Mouse (Mus musculus) heart, embryonic 11.5 days (tissue): ENCODE data around the gene Gm20388. TPM values are rescaled to one million over a fixed set of nuclear protein-coding genes. Genes with fewer than 3 reads are reported as not detected.

Experiments
- ATAC-seq: fragments of 200-750 bp; cut with Nextera tagmentation; replicated peaks from 2 replicates; pipeline ENCODE4 v1.8.0; 2017; ENCODE audit warnings: moderate library complexity; ENCODE audit not compliant: insufficient number of reproducible peaks, low FRiP score, low TSS enrichment
- H3K27ac ChIP-seq: fragments of 300-500 bp; sonication (generic); 2 replicates; pipeline ENCODE4 v1.5.1; 2014; ENCODE audit warnings: mild to moderate bottlenecking, low read depth, low read length
- H3K27me3 ChIP-seq: fragments of 300-500 bp; sonication (generic); 2 replicates; pipeline ENCODE4 v1.6.1; 2014; ENCODE audit warnings: mild to moderate bottlenecking, low read length, mixed read lengths; ENCODE audit not compliant: control insufficient read depth, insufficient read depth
- H3K36me3 ChIP-seq: fragments of 300-500 bp; sonication (generic); 2 replicates; pipeline ENCODE4 v1.6.1; 2014; ENCODE audit warnings: mild to moderate bottlenecking, low read length, moderate library complexity, mixed read lengths; ENCODE audit not compliant: control insufficient read depth, insufficient read depth
- H3K4me1 ChIP-seq: fragments of 300-500 bp; sonication (generic); 2 replicates; pipeline ENCODE4 v1.6.1; 2014; ENCODE audit warnings: low read length; ENCODE audit not compliant: control insufficient read depth, insufficient read depth
- H3K4me2 ChIP-seq: fragments of 300-500 bp; sonication (generic); 2 replicates; pipeline ENCODE4 v1.6.1; 2014; ENCODE audit warnings: mild to moderate bottlenecking, moderate library complexity
- H3K4me3 ChIP-seq: fragments of 300-500 bp; sonication (generic); 2 replicates; pipeline ENCODE4 v1.5.1; 2014; ENCODE audit warnings: low read depth, low read length
- H3K9ac ChIP-seq: fragments of 300-500 bp; sonication (generic); 2 replicates; pipeline ENCODE4 v1.6.1; 2014; ENCODE audit warnings: mild to moderate bottlenecking, low read depth, low read length, moderate library complexity
- H3K9me3 ChIP-seq: fragments of 300-500 bp; sonication (generic); replicated peaks from 2 replicates; pipeline ENCODE4 v1.6.1; 2016; ENCODE audit warnings: low read length; ENCODE audit not compliant: control insufficient read depth
- WGBS: fragments of 180-500 bp; shearing (Covaris S2); extraction: QIAGEN DNeasy Blood & Tissue Kit; methylation state at CpG from one replicate; pipeline ENCODE4 v1.1.7; 2014; ENCODE audit not compliant: insufficient replicate concordance; 5-methylcytosine and 5-hydroxymethylcytosine counted together
- polyA plus RNA-seq: library from polyadenylated mRNA; unstranded; fragments of >200 nt; fragmentation: Nextera tagmentation; extraction: Ambion mirVana; gene quantifications from 2 replicates; pipeline ENCODE4 v1.2.1, GENCODE M21; 2014

Gene Gm20388
- polyA plus RNA-seq, 1 experiment from 2014 or later = 6.4 TPM

GRCm38 (mm10) chr8:124146286-124146685, 4235.6 kb downstream of the Gm20388 start:
- H3K4me3 ChIP-seq = no peak overlapping the region
- no peak for ATAC-seq
- WGBS = 78% methylated on average over 5 of the region's 5 CpGs
- no peaks in the 10 kb centered on the region for H3K36me3 ChIP-seq
- no peak overlapping the region for H3K4me2 ChIP-seq
- H3K27me3 ChIP-seq = no peaks in the 10 kb centered on the region; the same call in 1 of the 2 replicates
- no peaks in the 10 kb centered on the region for H3K9me3 ChIP-seq
- no peak overlapping the region for H3K27ac ChIP-seq
- peaks cover 8% of the 10 kb centered on the region; the same call in 1 of the 2 replicates for H3K4me1 ChIP-seq
- no peak overlapping the region for H3K9ac ChIP-seq

DNA sequence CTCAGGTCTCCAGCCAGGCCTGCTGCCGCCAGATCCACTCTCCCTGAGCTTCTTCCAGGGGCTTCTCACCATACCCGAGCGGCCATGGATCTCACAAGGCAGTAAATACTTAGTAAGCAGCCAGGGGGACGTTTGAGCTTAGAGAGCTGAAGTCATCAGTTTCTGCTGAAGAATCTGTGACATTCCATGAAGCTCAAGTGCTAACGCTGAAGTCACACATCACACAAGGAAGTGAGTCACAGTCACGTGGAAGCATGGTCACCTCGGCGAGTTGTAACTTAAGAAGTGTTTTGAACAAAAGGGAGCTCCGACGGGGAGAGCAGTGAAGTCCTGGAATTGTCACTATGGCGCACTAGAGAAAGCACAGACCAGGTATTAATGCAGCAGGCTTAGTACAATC, 4239.4 kb downstream of the Gm20388 start:
- Histone ChIP-seq H3K9ac (no peak overlapping the region), H3K36me3 (no peaks in the 10 kb centered on the region), H3K9me3 (no peaks in the 10 kb centered on the region), H3K27ac (no peak overlapping the region), H3K4me1 (peaks cover 2% of the 10 kb centered on the region; the same call in 1 of the 2 replicates), H3K4me3 (no peak overlapping the region), H3K27me3 (no peaks in the 10 kb centered on the region), H3K4me2 (no peak overlapping the region)
- no peak for ATAC-seq
- 64% methylated on average over 11 of the region's 11 CpGs for WGBS

- 72% methylated on average over 5 of the region's 5 CpGs for WGBS
- Histone ChIP-seq H3K4me1 (peaks cover 2% of the 10 kb centered on the region; the same call in 1 of the 2 replicates), H3K27ac (no peak overlapping the region), H3K4me3 (no peak overlapping the region), H3K27me3 (no peaks in the 10 kb centered on the region), H3K9me3 (no peaks in the 10 kb centered on the region), H3K4me2 (no peak overlapping the region), H3K36me3 (no peaks in the 10 kb centered on the region), H3K9ac (no peak overlapping the region)
- ATAC-seq = no peak
Observed at GRCm38 (mm10) chr8:124150536-124150935, 4239.9 kb downstream of the Gm20388 start.

GRCm38 (mm10) chr8:124151881-124152280, 4241.2 kb downstream of the Gm20388 start:
- no peak overlapping the region for H3K4me3 ChIP-seq
- H3K4me1 ChIP-seq = no peaks in the 10 kb centered on the region; the same call in 1 of the 2 replicates
- no peaks in the 10 kb centered on the region for H3K9me3 ChIP-seq
- H3K4me2 ChIP-seq = no peak overlapping the region
- no peaks in the 10 kb centered on the region for H3K36me3 ChIP-seq
- H3K27ac ChIP-seq = no peak overlapping the region
- ATAC-seq = no peak
- WGBS = 85% methylated on average over 6 of the region's 6 CpGs
- no peaks in the 10 kb centered on the region for H3K27me3 ChIP-seq
- H3K9ac ChIP-seq = no peak overlapping the region

GRCm38 (mm10) chr8:124152771-124153170, 4242.1 kb downstream of the Gm20388 start:
- Histone ChIP-seq H3K36me3 (no peaks in the 10 kb centered on the region), H3K4me1 (no peaks in the 10 kb centered on the region; the same call in 1 of the 2 replicates), H3K9me3 (no peaks in the 10 kb centered on the region), H3K27me3 (no peaks in the 10 kb centered on the region), H3K4me2 (no peak overlapping the region), H3K9ac (no peak overlapping the region), H3K27ac (no peak overlapping the region), H3K4me3 (no peak overlapping the region)
- 83% methylated on average over 8 of the region's 8 CpGs for WGBS
- no peak for ATAC-seq

DNA sequence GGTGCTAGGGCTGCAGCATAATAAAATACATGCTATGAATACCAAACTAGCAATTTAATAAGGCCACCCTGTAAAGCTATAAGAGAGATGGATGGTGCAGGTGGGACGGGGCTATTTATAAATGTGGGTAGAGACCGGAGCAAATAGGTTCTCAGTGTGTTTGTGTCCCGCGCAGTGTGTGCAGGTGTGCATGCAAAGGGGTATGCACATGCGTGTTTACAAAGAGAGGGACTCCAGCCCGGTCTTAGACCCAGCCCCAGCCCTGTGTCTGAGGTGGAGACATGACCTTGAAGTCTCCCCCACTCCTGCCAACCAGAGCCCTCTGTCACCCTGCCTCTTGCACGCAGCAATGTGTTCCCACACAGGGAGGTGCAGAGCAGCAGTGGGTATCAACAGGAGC, 4245.7 kb downstream of the Gm20388 start:
- Histone ChIP-seq H3K4me2 (no peak overlapping the region), H3K36me3 (no peaks in the 10 kb centered on the region), H3K9me3 (no peaks in the 10 kb centered on the region), H3K27ac (no peak overlapping the region), H3K9ac (no peak overlapping the region), H3K4me3 (no peak overlapping the region), H3K4me1 (no peaks in the 10 kb centered on the region; the same call in 1 of the 2 replicates), H3K27me3 (no peaks in the 10 kb centered on the region)
- ATAC-seq = no peak
- 71% methylated on average over 7 of the region's 7 CpGs for WGBS

DNA sequence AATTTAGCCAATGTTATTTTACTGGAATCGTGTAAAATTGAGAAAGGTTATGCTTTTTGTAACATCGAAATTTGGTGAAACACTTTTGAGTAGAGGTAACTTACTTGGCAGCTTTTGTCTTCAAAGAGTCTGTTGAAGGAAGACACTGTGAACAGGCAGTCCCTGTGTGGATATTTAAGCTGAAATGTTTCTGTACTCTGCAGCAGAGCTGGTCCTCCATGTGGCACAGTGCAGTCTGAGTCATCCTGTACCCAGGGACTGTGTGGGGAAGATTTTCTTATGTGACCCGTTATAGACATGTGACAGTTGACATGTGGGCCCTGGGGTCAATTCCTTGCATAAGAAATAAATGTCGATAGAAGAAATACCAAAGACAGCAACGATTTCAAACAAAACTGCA, 4251.0 kb downstream of the Gm20388 start:
- Histone ChIP-seq H3K4me1 (no peaks in the 10 kb centered on the region), H3K9me3 (no peaks in the 10 kb centered on the region), H3K27me3 (no peaks in the 10 kb centered on the region), H3K36me3 (no peaks in the 10 kb centered on the region), H3K4me3 (no peak overlapping the region), H3K27ac (no peak overlapping the region), H3K4me2 (no peak overlapping the region), H3K9ac (no peak overlapping the region)
- ATAC-seq = no peak
- 74% methylated on average over 5 of the region's 5 CpGs for WGBS

DNA sequence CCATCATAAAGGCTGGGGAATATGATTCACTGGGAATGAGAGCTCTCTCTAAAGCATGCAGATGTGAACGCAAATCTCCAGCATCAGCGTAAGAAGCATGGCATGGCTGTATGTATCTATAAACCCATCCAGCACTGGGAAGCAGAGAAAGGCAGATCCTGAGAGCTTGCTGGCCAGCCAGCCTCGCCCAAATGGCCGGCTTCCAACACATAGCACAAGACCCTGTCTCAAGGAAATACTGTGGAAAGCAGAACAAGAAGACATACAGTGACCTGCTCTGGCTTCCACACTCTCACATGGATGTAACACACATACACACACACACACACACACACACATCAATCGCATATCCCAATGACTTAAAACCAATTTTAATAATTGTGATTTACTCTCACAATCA, 4252.6 kb downstream of the Gm20388 start:
- Histone ChIP-seq H3K27ac (no peak overlapping the region), H3K4me1 (no peaks in the 10 kb centered on the region), H3K9ac (no peak overlapping the region), H3K36me3 (no peaks in the 10 kb centered on the region), H3K4me3 (no peak overlapping the region), H3K9me3 (no peaks in the 10 kb centered on the region), H3K4me2 (no peak overlapping the region), H3K27me3 (no peaks in the 10 kb centered on the region)
- WGBS = 80% methylated on average over 5 of the region's 5 CpGs
- ATAC-seq = no peak

DNA sequence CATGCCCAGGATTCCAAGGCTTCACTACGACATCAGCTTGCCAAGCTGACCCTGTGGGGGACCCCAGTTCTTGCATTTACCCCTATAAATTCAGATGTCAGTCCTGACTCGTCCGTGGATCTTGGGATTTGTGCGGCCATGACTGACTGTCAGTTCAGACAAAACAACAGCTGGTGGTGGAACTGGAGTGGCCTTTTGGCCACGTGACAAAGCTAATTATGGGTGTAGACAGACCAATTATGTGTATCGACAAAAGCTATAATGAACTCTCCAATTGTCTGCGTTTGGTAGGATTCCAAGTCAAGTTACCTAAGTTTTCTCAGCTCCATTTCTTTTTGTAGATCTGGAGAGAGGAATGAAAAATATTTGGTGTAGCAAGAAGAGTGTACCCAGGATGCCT, 4259.1 kb downstream of the Gm20388 start:
- Histone ChIP-seq H3K27me3 (peaks cover 4% of the 10 kb centered on the region; the same call in 1 of the 2 replicates), H3K36me3 (no peaks in the 10 kb centered on the region), H3K4me3 (no peak overlapping the region), H3K9me3 (no peaks in the 10 kb centered on the region), H3K4me1 (peaks cover 9% of the 10 kb centered on the region), H3K4me2 (no peak overlapping the region), H3K27ac (no peak overlapping the region), H3K9ac (no peak overlapping the region)
- no peak for ATAC-seq
- 79% methylated on average over 7 of the region's 7 CpGs for WGBS
